Mouse (Mus musculus) small intestine, adult 2 months (tissue): ENCODE measurements around the gene Stk40. TPM values are rescaled to one million over a fixed set of nuclear protein-coding genes. Genes with fewer than 3 reads are reported as not detected.
A peak's percentile ranks its signal among the peaks of the same experiment; 100 is the strongest.

ENCODE experiments used
- H3K27ac ChIP-seq: fragments of 200-500 bp; 2 replicates; pipeline ENCODE4 v1.5.1; 2012; ENCODE audit warnings: low read depth, low read length, control low read depth, inconsistent platforms; ENCODE audit not compliant: insufficient read depth
- H3K27me3 ChIP-seq: fragments of 200-500 bp; 2 replicates; pipeline ENCODE4 v1.6.1; 2012; ENCODE audit warnings: mild to moderate bottlenecking, moderate library complexity, low read length, inconsistent platforms; ENCODE audit not compliant: control insufficient read depth, insufficient read depth
- H3K36me3 ChIP-seq: fragments of 200-500 bp; 2 replicates; pipeline ENCODE4 v1.6.1; 2012; ENCODE audit warnings: mild to moderate bottlenecking, low read length, control low read depth, inconsistent platforms; ENCODE audit not compliant: control insufficient read depth, insufficient read depth
- H3K4me1 ChIP-seq: fragments of 200-500 bp; 2 replicates; pipeline ENCODE4 v1.6.1; 2012; ENCODE audit warnings: low read length, inconsistent platforms, mixed read lengths; ENCODE audit not compliant: control insufficient read depth, insufficient read depth, insufficient read length
- H3K4me3 ChIP-seq: fragments of 200-500 bp; 2 replicates; pipeline ENCODE4 v1.5.1; 2012; ENCODE audit warnings: low read depth, mild to moderate bottlenecking, control low read depth, inconsistent platforms, low read length, moderate library complexity
- CTCF ChIP-seq: fragments of 200-500 bp; IDR thresholded peaks from 2 replicates; pipeline ENCODE4 v1.5.1; 2012; ENCODE audit warnings: low read depth, mild to moderate bottlenecking, control low read depth, inconsistent platforms, low read length, moderate library complexity, mixed read lengths; ENCODE audit not compliant: insufficient replicate concordance, insufficient read length; ENCODE audit errors: extremely low read depth
- POLR2A ChIP-seq: fragments of 200-500 bp; IDR thresholded peaks from 2 replicates; pipeline ENCODE4 v1.6.1; 2012; ENCODE audit warnings: low read depth, mild to moderate bottlenecking, control low read depth, inconsistent platforms, low read length, moderate library complexity
- whole genome bisulfite sequencing: fragments of 180-500 bp; shearing (Covaris S2); methylation state at CpG from one replicate; pipeline ENCODE4 v1.1.7; 2018; 5-methylcytosine and 5-hydroxymethylcytosine counted together
- polyA plus RNA-seq: library from polyadenylated mRNA; depleted of rRNA; stranded (reverse); fragments of >200 nt; gene quantifications from 2 replicates; pipeline ENCODE4 v1.2.3, GENCODE M21; 2012

Stk40 gene
- polyA plus RNA-seq, 1 experiment = 24.0 TPM

- no peak for TF ChIP-seq CTCF
- TF ChIP-seq POLR2A = no peak
- Histone ChIP-seq H3K27me3 (0 out of 2 replicates have a peak, but pooled peaks cover 3% of the 10 kb centered on the region), H3K36me3 (peaks cover 4% of the 10 kb centered on the region), H3K4me1 (peaks cover 7% of the 10 kb centered on the region; the same call in 1 of the 2 replicates), H3K27ac (no peak overlapping the region), H3K4me3 (no peak overlapping the region)
- WGBS = 32% methylated on average over 4 of the region's 4 CpGs
Observed at GRCm38 (mm10) chr4:126145396-126145795, 41.6 kb downstream of the Stk40 start.

GRCm38 (mm10) chr4:126146974-126147532, 43.3 kb downstream of the Stk40 start:
- Histone ChIP-seq H3K27ac (no peak overlapping the region; the same call in 1 of the 2 replicates), H3K27me3 (0 out of 2 replicates have a peak, but pooled peaks cover 3% of the 10 kb centered on the region), H3K36me3 (peaks cover 3% of the 10 kb centered on the region; the same call in 1 of the 2 replicates), H3K4me1 (peaks cover 7% of the 10 kb centered on the region; the same call in 1 of the 2 replicates), H3K4me3 (no peak overlapping the region)
- WGBS = 58% methylated on average over 9 of the region's 9 CpGs
- TF ChIP-seq POLR2A = no peak
- TF ChIP-seq CTCF = no peak

GRCm38 (mm10) chr4:126147533-126148160, 43.9 kb downstream of the Stk40 start, which contains the start of gene Eva1b:
Eva1b (plus strand) TSS chr4:126147744.
- H3K27ac ChIP-seq = peak within 1 kb of the TSS; percentile 74
- peak within 1 kb of the TSS; percentile 76 for H3K4me3 ChIP-seq
- TF ChIP-seq CTCF (no peak), POLR2A (no peak)

GRCm38 (mm10) chr4:126148161-126148961, 44.6 kb downstream of the Stk40 start:
- peaks cover 7% of the 10 kb centered on the region; the same call in 1 of the 2 replicates for H3K4me1 ChIP-seq
- no peak for TF ChIP-seq CTCF
- peak; percentile 34; the same call in 1 of the 2 replicates for TF ChIP-seq POLR2A
- H3K27me3 ChIP-seq = 0 out of 2 replicates have a peak, but pooled peaks cover 3% of the 10 kb centered on the region
- under 1% methylated on average over 62 of the region's 67 CpGs for WGBS
- peak overlapping the region; percentile 76 for H3K4me3 ChIP-seq
- H3K36me3 ChIP-seq = peaks cover 3% of the 10 kb centered on the region; the same call in 1 of the 2 replicates
- peak overlapping the region; percentile 74 for H3K27ac ChIP-seq

More at GRCm38 (mm10) chr4:126147533-126148160, 43.9 kb downstream of the Stk40 start, which contains the start of gene Eva1b:
- peaks cover 3% of the 10 kb centered on the region; the same call in 1 of the 2 replicates for H3K36me3 ChIP-seq
- H3K27me3 ChIP-seq = 0 out of 2 replicates have a peak, but pooled peaks cover 3% of the 10 kb centered on the region
- peaks cover 7% of the 10 kb centered on the region; the same call in 1 of the 2 replicates for H3K4me1 ChIP-seq
- WGBS = 15% methylated on average over 24 of the region's 24 CpGs

- Histone ChIP-seq H3K27me3 (0 out of 2 replicates have a peak, but pooled peaks cover 3% of the 10 kb centered on the region), H3K4me1 (peaks cover 7% of the 10 kb centered on the region; the same call in 1 of the 2 replicates), H3K27ac (peak overlapping the region; percentile 64), H3K36me3 (peaks cover 3% of the 10 kb centered on the region; the same call in 1 of the 2 replicates), H3K4me3 (peak overlapping the region; percentile 76)
- TF ChIP-seq POLR2A = no peak
- no peak for TF ChIP-seq CTCF
- 62% methylated on average over 42 of the region's 42 CpGs for WGBS
Observed at GRCm38 (mm10) chr4:126149041-126149676, 45.4 kb downstream of the Stk40 start.

GRCm38 (mm10) chr4:126149798-126150197, 46.0 kb downstream of the Stk40 start:
- 0 out of 2 replicates have a peak, but pooled peaks cover 3% of the 10 kb centered on the region for H3K27me3 ChIP-seq
- peaks cover 7% of the 10 kb centered on the region; the same call in 1 of the 2 replicates for H3K4me1 ChIP-seq
- 73% methylated on average over 10 of the region's 10 CpGs for WGBS
- peak overlapping the region; percentile 76 for H3K4me3 ChIP-seq
- peaks cover 3% of the 10 kb centered on the region; the same call in 1 of the 2 replicates for H3K36me3 ChIP-seq
- peak overlapping the region; percentile 14 for H3K27ac ChIP-seq
- TF ChIP-seq POLR2A (no peak), CTCF (no peak)
